Mouse (Mus musculus): ENCODE results near the gene Ubr4. TPM values are rescaled to one million over a fixed set of nuclear protein-coding genes. Genes with fewer than 3 reads are reported as not detected.

The Ubr4 gene
- polyA plus RNA-seq, 1 experiment, result 130 TPM

DNA sequence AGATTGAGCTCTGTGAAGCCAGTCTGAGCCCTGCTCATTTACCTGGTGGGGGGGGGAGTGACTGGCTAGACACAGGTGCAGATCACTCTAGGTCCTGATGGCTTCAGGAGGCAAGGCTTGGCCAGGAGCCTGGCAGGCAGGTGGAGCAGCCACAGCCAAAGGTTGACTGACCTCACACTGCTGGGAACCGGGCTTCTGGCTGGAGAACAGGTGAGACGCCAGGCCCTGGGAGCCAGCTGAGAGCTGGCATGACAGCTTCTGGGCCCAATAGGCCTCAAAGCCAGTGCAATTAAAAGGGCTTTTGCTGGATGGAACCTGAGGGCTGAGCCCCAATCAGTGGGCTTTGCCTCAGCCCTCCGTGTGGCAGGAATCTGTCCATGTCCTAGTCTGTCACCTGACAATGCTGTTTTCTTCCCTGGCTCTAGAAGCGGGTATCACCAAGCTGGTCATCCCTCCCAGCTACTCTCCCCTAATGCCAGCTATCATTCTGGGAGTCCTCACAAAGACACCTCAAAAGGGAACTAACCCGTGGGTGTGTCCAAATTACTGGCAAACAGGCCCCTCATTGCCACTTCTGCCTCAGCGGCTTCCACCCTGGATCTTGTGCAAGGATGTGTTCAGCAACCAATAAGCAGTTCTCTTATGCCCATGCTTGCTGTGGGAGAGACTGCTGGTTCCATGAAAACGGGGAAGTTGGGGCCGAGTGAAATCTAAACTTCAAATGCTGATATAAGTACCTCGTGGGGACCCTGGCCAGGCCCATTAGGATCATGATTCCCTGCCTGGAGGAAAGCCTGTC, 141.0 kb downstream of the Ubr4 start:
- H3K4me3 ChIP-seq, result no peak overlapping the region
- no peaks in the 10 kb centered on the region for H3K79me2 ChIP-seq (ENCODE audit: control insufficient read depth, insufficient read depth)
- TF ChIP-seq MYOG (IDR thresholded peaks at IDR 0.05; ENCODE audit: control insufficient read depth in 1 of 3, insufficient read depth in 1 of 3, insufficient read length in 2 of 3, low read depth in 2 of 3) (peak in 1 of 3 experiments; percentile 66), CEBPB (IDR thresholded peaks at IDR 0.05; ENCODE audit: insufficient read depth, poor library complexity, severe bottlenecking) (no peak), E2F4 (IDR thresholded peaks at IDR 0.05; ENCODE audit: insufficient read depth) (no peak), TCF3 (IDR thresholded peaks at IDR 0.05; ENCODE audit: insufficient read length, low read depth) (no peak), REST (IDR thresholded peaks at IDR 0.05; ENCODE audit: insufficient read depth, insufficient read length) (no peak), MAX (IDR thresholded peaks at IDR 0.05; ENCODE audit: low read depth) (no peak), POLR2A (IDR thresholded peaks at IDR 0.05; ENCODE audit: insufficient read length, low read depth) (no peak), MYOD1 (IDR thresholded peaks at IDR 0.05; ENCODE audit: control insufficient read depth in 1 of 3, insufficient read length in 2 of 3, low read depth in 2 of 3) (peak in 1 of 3 experiments; percentile 40), POLR2AphosphoS2 (IDR thresholded peaks at IDR 0.05; ENCODE audit: insufficient read length, low read depth) (peak; percentile 64), SRF (IDR thresholded peaks at IDR 0.05; ENCODE audit: control insufficient read depth, insufficient read length, low read depth) (no peak), TCF12 (IDR thresholded peaks at IDR 0.05; ENCODE audit: insufficient read depth, poor library complexity, severe bottlenecking) (no peak)
- peaks cover 11% of the 10 kb centered on the region for H3K36me3 ChIP-seq (ENCODE audit: control insufficient read depth, insufficient read depth)
- no peak overlapping the region for H3K4me2 ChIP-seq (ENCODE audit: low read depth)
- no peak overlapping the region for H3ac ChIP-seq (ENCODE audit: control insufficient read depth, insufficient read length)
- H3K27me3 ChIP-seq (ENCODE audit: control insufficient read depth, insufficient read depth, insufficient read length), result no peaks in the 10 kb centered on the region

DNA sequence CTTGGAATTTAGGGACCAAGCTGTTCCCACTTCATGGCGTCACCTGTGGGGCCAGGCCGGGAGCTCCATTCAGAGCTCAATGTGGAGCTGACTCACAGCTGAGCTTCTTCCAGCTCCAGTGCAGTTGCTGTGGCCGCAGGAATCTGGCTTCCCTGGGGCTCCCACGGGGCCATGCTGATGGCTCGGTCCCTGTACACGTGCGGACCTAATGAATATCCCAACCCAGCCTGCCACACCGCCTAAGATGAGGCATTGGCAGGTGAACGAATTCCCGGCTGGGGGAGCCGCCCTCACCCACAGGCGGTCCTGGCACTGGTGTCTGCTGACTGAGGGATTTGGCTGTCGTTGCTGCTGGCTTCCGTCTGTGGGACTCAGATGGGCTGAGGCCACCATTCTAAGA, 148.4 kb downstream of the Ubr4 start:
- no peaks in the 10 kb centered on the region for H3K79me2 ChIP-seq (ENCODE audit: control insufficient read depth, insufficient read depth)
- TF ChIP-seq CEBPB (IDR thresholded peaks at IDR 0.05; ENCODE audit: insufficient read depth, poor library complexity, severe bottlenecking) (no peak), E2F4 (IDR thresholded peaks at IDR 0.05; ENCODE audit: insufficient read depth) (no peak), MYOG (IDR thresholded peaks at IDR 0.05; ENCODE audit: control insufficient read depth in 1 of 3, insufficient read depth in 1 of 3, insufficient read length in 2 of 3, low read depth in 2 of 3) (peak; percentile 36 to 90 (median 57)), REST (IDR thresholded peaks at IDR 0.05; ENCODE audit: insufficient read depth, insufficient read length) (no peak), SRF (IDR thresholded peaks at IDR 0.05; ENCODE audit: control insufficient read depth, insufficient read length, low read depth) (no peak), TCF12 (IDR thresholded peaks at IDR 0.05; ENCODE audit: insufficient read depth, poor library complexity, severe bottlenecking) (no peak), MAX (IDR thresholded peaks at IDR 0.05; ENCODE audit: low read depth) (no peak), POLR2AphosphoS2 (IDR thresholded peaks at IDR 0.05; ENCODE audit: insufficient read length, low read depth) (no peak), TCF3 (IDR thresholded peaks at IDR 0.05; ENCODE audit: insufficient read length, low read depth) (no peak), MYOD1 (IDR thresholded peaks at IDR 0.05; ENCODE audit: control insufficient read depth in 1 of 3, insufficient read length in 2 of 3, low read depth in 2 of 3) (peak in 2 of 3 experiments; percentile 40 to 70)
- H3K27me3 ChIP-seq (ENCODE audit: control insufficient read depth, insufficient read depth, insufficient read length), result no peaks in the 10 kb centered on the region
- no peak overlapping the region for H3K4me3 ChIP-seq
- no peak overlapping the region for H3ac ChIP-seq (ENCODE audit: control insufficient read depth, insufficient read length)
- peak overlapping the region; percentile 32 for H3K4me2 ChIP-seq (ENCODE audit: low read depth)
- H3K36me3 ChIP-seq (ENCODE audit: control insufficient read depth, insufficient read depth), result no peaks in the 10 kb centered on the region

DNA sequence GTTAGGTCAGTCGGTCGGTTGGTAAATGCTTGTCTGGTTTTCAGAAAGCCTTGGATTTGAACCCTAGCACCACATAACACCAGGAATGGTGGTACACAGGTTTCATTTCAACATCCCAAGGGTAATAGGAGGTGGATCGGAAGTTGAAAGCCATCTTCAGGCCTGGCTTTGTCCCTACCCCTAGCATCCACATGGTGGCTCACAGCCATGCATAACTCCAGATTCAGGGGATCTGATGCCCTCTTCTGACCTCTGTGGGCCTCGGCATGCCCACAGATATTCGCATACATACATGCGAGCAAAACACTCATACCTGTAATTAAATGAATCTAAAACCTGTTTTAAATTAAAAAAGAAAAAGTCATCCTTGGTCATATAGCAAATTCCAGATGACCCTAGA, 149.3 kb downstream of the Ubr4 start:
- H3K4me2 ChIP-seq (ENCODE audit: low read depth), result no peak overlapping the region
- H3K27me3 ChIP-seq (ENCODE audit: control insufficient read depth, insufficient read depth, insufficient read length), result no peaks in the 10 kb centered on the region

DNA sequence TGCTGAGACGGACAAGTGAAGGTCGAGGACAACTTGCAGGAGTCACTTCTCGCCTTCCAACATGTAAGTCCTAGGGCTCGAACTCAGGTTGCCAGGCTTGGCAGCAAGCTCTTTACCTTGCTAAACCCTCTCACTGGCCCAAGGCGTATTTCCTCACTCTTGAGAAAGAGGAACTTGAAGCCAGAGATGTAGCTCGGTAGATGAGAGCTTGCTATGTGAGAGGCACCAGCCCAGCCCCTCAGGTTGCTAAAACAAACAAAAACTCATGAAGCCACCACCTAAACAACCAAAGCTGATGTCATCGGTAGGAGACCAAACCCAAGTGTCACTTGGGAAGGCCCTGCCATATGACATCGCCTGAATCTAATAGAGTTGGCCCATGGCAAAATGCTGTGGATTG, 151.5 kb downstream of the Ubr4 start:
- Histone ChIP-seq H3K79me2 (ENCODE audit: control insufficient read depth, insufficient read depth) (no peaks in the 10 kb centered on the region), H3K36me3 (ENCODE audit: control insufficient read depth, insufficient read depth) (no peaks in the 10 kb centered on the region), H3K4me3 (no peak overlapping the region), H3K4me2 (ENCODE audit: low read depth) (no peak overlapping the region), H3K27me3 (ENCODE audit: control insufficient read depth, insufficient read depth, insufficient read length) (no peaks in the 10 kb centered on the region), H3ac (ENCODE audit: control insufficient read depth, insufficient read length) (no peak overlapping the region)
- TF ChIP-seq MYOG (IDR thresholded peaks at IDR 0.05; ENCODE audit: control insufficient read depth in 1 of 3, insufficient read depth in 1 of 3, insufficient read length in 2 of 3, low read depth in 2 of 3) (no peak), SRF (IDR thresholded peaks at IDR 0.05; ENCODE audit: control insufficient read depth, insufficient read length, low read depth) (no peak), MAX (IDR thresholded peaks at IDR 0.05; ENCODE audit: low read depth) (no peak), CEBPB (IDR thresholded peaks at IDR 0.05; ENCODE audit: insufficient read depth, poor library complexity, severe bottlenecking) (no peak), TCF12 (IDR thresholded peaks at IDR 0.05; ENCODE audit: insufficient read depth, poor library complexity, severe bottlenecking) (no peak), REST (IDR thresholded peaks at IDR 0.05; ENCODE audit: insufficient read depth, insufficient read length) (no peak), USF1 (IDR thresholded peaks at IDR 0.05; ENCODE audit: low read depth) (no peak), POLR2AphosphoS2 (IDR thresholded peaks at IDR 0.05; ENCODE audit: insufficient read length, low read depth) (no peak), MYOD1 (IDR thresholded peaks at IDR 0.05; ENCODE audit: control insufficient read depth in 1 of 3, insufficient read length in 2 of 3, low read depth in 2 of 3) (no peak), POLR2A (IDR thresholded peaks at IDR 0.05; ENCODE audit: insufficient read length, low read depth) (no peak), TCF3 (IDR thresholded peaks at IDR 0.05; ENCODE audit: insufficient read length, low read depth) (no peak), E2F4 (IDR thresholded peaks at IDR 0.05; ENCODE audit: insufficient read depth) (no peak)

More for the DNA sequence above, 149.3 kb downstream of the Ubr4 start:
- TF ChIP-seq TCF12 (IDR thresholded peaks at IDR 0.05; ENCODE audit: insufficient read depth, poor library complexity, severe bottlenecking), result no peak
- TF ChIP-seq SRF (IDR thresholded peaks at IDR 0.05; ENCODE audit: control insufficient read depth, insufficient read length, low read depth), result no peak
- no peak for TF ChIP-seq TCF3 (IDR thresholded peaks at IDR 0.05; ENCODE audit: insufficient read length, low read depth)
- TF ChIP-seq MYOD1 (IDR thresholded peaks at IDR 0.05; ENCODE audit: control insufficient read depth in 1 of 3, insufficient read length in 2 of 3, low read depth in 2 of 3), result no peak
- TF ChIP-seq REST (IDR thresholded peaks at IDR 0.05; ENCODE audit: insufficient read depth, insufficient read length), result no peak
- TF ChIP-seq MYOG (IDR thresholded peaks at IDR 0.05; ENCODE audit: control insufficient read depth in 1 of 3, insufficient read depth in 1 of 3, insufficient read length in 2 of 3, low read depth in 2 of 3), result no peak
- no peaks in the 10 kb centered on the region for H3K36me3 ChIP-seq (ENCODE audit: control insufficient read depth, insufficient read depth)
- no peak overlapping the region for H3ac ChIP-seq (ENCODE audit: control insufficient read depth, insufficient read length)
- H3K79me2 ChIP-seq (ENCODE audit: control insufficient read depth, insufficient read depth), result no peaks in the 10 kb centered on the region
- no peak overlapping the region for H3K4me3 ChIP-seq
